Mouse (Mus musculus): ENCODE data around the gene Slc35d2.

DNA sequence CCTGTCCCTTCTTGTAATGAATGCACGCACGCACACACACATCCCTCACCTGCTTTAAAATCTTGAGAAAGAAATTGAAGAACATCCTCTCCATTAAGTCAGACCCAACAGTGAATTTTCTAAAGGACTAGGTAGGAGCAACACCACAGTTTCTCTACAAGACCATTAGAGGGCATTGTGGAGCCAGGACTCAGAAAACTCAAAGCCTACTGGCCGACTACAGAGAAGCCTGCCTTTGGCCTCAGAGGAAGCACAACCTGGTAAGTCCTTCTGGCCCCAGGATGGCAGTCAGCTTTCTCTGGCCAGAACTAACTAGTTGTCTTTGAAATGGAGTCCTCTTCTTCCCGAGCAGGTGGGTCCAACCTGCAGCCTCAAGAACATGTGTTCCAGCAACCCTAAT lies 78.3 kb downstream of the Slc35d2 start:
- TF ChIP-seq CTCF (IDR thresholded peaks at IDR 0.05; ENCODE audit: control insufficient read depth, insufficient read depth, low read length) (peak; percentile 22; the same call in 1 of the 2 replicates), POLR2A (IDR thresholded peaks at IDR 0.05; ENCODE audit: borderline replicate concordance, control insufficient read depth, low read depth, low read length) (no peak)
